Mouse (Mus musculus) CH12F3 (cell line): ENCODE measurements around the gene Fam160a1.

Source experiments
- in situ Hi-C: fragments of 300-500 bp; cut with MboI; formaldehyde crosslinking; loops from 2 replicates; pipeline ENCODE4 v1.14.3; 2020; ENCODE audit warnings: low sequenced_read_pairs

Gene Fam160a1

GRCm38 (mm10) chr3:85817191-85817590, at the start of gene Fam160a1:
Gene Fam160a1, minus strand, starts transcription at chr3:85817291.
- in situ Hi-C loops = no loop called here

GRCm38 (mm10) chr3:85863996-85864395, 46.9 kb upstream of the Fam160a1 start:
- in situ Hi-C loops = no loop called here

GRCm38 (mm10) chr3:85862886-85863285, 45.8 kb upstream of the Fam160a1 start:
- in situ Hi-C loops = no loop called here

- in situ Hi-C loops = no loop called here
Observed at GRCm38 (mm10) chr3:85860996-85861395, 43.9 kb upstream of the Fam160a1 start.

- in situ Hi-C loops = no loop called here
Observed at GRCm38 (mm10) chr3:85859311-85859710, 42.2 kb upstream of the Fam160a1 start.

GRCm38 (mm10) chr3:85858140-85859135, 41.3 kb upstream of the Fam160a1 start:
- in situ Hi-C loops = no loop called here

GRCm38 (mm10) chr3:85857083-85857482, 40.0 kb upstream of the Fam160a1 start:
- in situ Hi-C loops = no loop called here

GRCm38 (mm10) chr3:85855947-85856346, 38.9 kb upstream of the Fam160a1 start:
- in situ Hi-C loops = no loop called here

GRCm38 (mm10) chr3:85855043-85855442, 38.0 kb upstream of the Fam160a1 start:
- in situ Hi-C loops = no loop called here

GRCm38 (mm10) chr3:85854143-85854542, 37.1 kb upstream of the Fam160a1 start:
- in situ Hi-C loops = no loop called here

- in situ Hi-C loops = no loop called here
Observed at GRCm38 (mm10) chr3:85853715-85854114, 36.6 kb upstream of the Fam160a1 start.

GRCm38 (mm10) chr3:85850079-85850478, 33.0 kb upstream of the Fam160a1 start:
- in situ Hi-C loops = no loop called here

GRCm38 (mm10) chr3:85846316-85846715, 29.2 kb upstream of the Fam160a1 start:
- in situ Hi-C loops = no loop called here

GRCm38 (mm10) chr3:85845341-85845740, 28.2 kb upstream of the Fam160a1 start:
- in situ Hi-C loops = no loop called here

- in situ Hi-C loops = no loop called here
Observed at GRCm38 (mm10) chr3:85842881-85843218, 25.8 kb upstream of the Fam160a1 start.

- in situ Hi-C loops = no loop called here
Observed at GRCm38 (mm10) chr3:85842177-85842880, 25.2 kb upstream of the Fam160a1 start.

GRCm38 (mm10) chr3:85841454-85842176, 24.5 kb upstream of the Fam160a1 start:
- in situ Hi-C loops = no loop called here

GRCm38 (mm10) chr3:85833627-85834026, 16.5 kb upstream of the Fam160a1 start:
- in situ Hi-C loops = no loop called here

GRCm38 (mm10) chr3:85832490-85833155, 15.5 kb upstream of the Fam160a1 start:
- in situ Hi-C loops = no loop called here

- in situ Hi-C loops = no loop called here
Observed at GRCm38 (mm10) chr3:85831785-85832184, 14.7 kb upstream of the Fam160a1 start.

- in situ Hi-C loops = no loop called here
Observed at GRCm38 (mm10) chr3:85829047-85829446, 12.0 kb upstream of the Fam160a1 start.
